Mouse (Mus musculus): Measurements from ENCODE around the gene Slc25a26. TPM values are rescaled to one million over a fixed set of nuclear protein-coding genes. Genes with fewer than 3 reads are reported as not detected.
A peak's percentile ranks its signal among the peaks of the same experiment; 100 is the strongest.

The Slc25a26 gene
- polyA plus RNA-seq, 1 experiment from 2014 or later, result 7.3 TPM

DNA sequence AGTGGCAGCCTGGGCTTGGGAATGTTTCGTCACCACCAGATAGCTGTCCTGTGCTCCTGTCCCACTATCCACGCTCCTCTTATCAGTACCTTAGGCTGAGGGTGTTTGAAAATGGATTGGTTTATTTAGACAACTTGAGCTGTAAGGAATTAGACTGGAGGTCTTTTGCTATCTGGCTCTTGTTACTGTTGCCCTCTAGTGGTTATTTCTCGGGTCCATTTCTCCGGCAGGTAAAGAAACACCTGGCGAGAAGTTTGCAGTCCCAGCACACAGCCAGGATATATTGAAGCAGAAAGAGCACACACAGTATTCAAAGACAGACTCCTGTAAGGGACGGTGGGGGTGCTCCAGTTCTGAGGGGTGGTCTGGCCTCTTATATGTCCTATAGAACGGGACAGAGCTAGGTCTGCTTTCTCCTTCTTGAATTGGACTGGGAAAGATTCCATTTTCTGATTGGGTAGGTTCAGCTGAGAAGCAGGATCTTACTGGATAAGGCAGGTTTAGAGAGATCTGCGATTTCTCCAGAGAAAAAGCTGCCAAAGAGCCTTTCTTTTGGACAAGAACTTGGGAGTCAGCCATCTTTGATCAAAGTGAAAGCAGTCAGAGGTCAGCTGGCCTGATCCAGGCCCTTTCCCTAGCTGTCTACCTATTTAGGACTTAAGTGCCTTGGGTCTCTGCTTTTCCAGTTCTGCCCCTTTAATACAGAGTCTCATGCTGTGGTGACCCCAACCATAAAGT, 63.2 kb downstream of the Slc25a26 start:
- Histone ChIP-seq H3K9me3 (ENCODE audit: control insufficient read depth, low read length) (no peaks in the 10 kb centered on the region), H3K4me3 (ENCODE audit: low read depth, low read length) (no peak overlapping the region), H3K27me3 (replicated peaks; ENCODE audit: control insufficient read depth, insufficient read depth, low read length) (no peaks in the 10 kb centered on the region), H3K4me2 (ENCODE audit: low read length) (no peak overlapping the region), H3K4me1 (replicated peaks; ENCODE audit: control insufficient read depth, insufficient read depth, low read length) (no peaks in the 10 kb centered on the region), H3K27ac (ENCODE audit: low read depth) (no peak overlapping the region), H3K36me3 (ENCODE audit: control insufficient read depth, insufficient read depth, low read length) (no peaks in the 10 kb centered on the region), H3K9ac (ENCODE audit: low read length) (no peak overlapping the region)
- WGBS, result 48% methylated on average over 8 of the region's 8 CpGs
- DNase-seq (ENCODE audit: low spot score) (no peak), ATAC-seq (replicated peaks; ENCODE audit: low FRiP score, low TSS enrichment, low read depth) (no peak)

DNA sequence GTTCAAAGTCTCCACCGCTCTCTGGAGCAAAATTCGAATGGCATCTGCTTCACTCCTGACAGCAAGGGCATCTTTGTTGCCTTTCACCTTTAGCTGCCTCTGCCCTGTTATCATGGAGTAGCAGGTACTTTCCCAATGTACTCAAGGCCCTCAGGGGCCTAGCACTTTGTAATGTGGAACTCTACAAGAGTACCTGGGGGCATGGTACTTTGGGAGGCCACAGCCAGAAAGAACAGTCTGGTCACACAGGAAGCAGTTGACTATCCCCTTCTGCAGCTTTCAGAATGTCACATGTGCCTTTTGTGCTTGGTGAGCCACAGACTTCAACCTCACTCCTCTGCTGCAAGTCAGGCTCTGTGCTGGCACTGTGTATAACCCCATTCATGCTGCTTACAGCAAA, 65.6 kb downstream of the Slc25a26 start:
- Histone ChIP-seq H3K27me3 (replicated peaks; ENCODE audit: control insufficient read depth, insufficient read depth, low read length) (no peaks in the 10 kb centered on the region), H3K9ac (ENCODE audit: low read length) (no peak overlapping the region), H3K36me3 (ENCODE audit: control insufficient read depth, insufficient read depth, low read length) (no peaks in the 10 kb centered on the region), H3K4me3 (ENCODE audit: low read depth, low read length) (no peak overlapping the region), H3K27ac (ENCODE audit: low read depth) (no peak overlapping the region), H3K4me2 (ENCODE audit: low read length) (no peak overlapping the region), H3K4me1 (replicated peaks; ENCODE audit: control insufficient read depth, insufficient read depth, low read length) (no peaks in the 10 kb centered on the region), H3K9me3 (ENCODE audit: control insufficient read depth, low read length) (no peaks in the 10 kb centered on the region)
- ATAC-seq (replicated peaks; ENCODE audit: low FRiP score, low TSS enrichment, low read depth) (no peak), DNase-seq (ENCODE audit: low spot score) (no peak)
- 85% methylated on average over 2 of the region's 2 CpGs for WGBS

- no peaks in the 10 kb centered on the region for H3K9me3 ChIP-seq (ENCODE audit: control insufficient read depth, low read length)
- no peak overlapping the region for H3K27ac ChIP-seq (ENCODE audit: low read depth)
- ATAC-seq (replicated peaks; ENCODE audit: low FRiP score, low TSS enrichment, low read depth) (no peak), DNase-seq (ENCODE audit: low spot score) (no peak)
- no peak overlapping the region for H3K9ac ChIP-seq (ENCODE audit: low read length)
- H3K36me3 ChIP-seq (ENCODE audit: control insufficient read depth, insufficient read depth, low read length), result no peaks in the 10 kb centered on the region
- WGBS, result 93% methylated on average over 2 of the region's 2 CpGs
- no peak overlapping the region for H3K4me2 ChIP-seq (ENCODE audit: low read length)
- no peaks in the 10 kb centered on the region for H3K27me3 ChIP-seq (replicated peaks; ENCODE audit: control insufficient read depth, insufficient read depth, low read length)
- no peaks in the 10 kb centered on the region for H3K4me1 ChIP-seq (replicated peaks; ENCODE audit: control insufficient read depth, insufficient read depth, low read length)
- H3K4me3 ChIP-seq (ENCODE audit: low read depth, low read length), result no peak overlapping the region
Observed at GRCm38 (mm10) chr6:94568040-94568439, 67.9 kb downstream of the Slc25a26 start.

GRCm38 (mm10) chr6:94575526-94576166, 75.5 kb downstream of the Slc25a26 start:
- Histone ChIP-seq H3K4me3 (ENCODE audit: low read depth, low read length) (no peak overlapping the region), H3K9ac (ENCODE audit: low read length) (no peak overlapping the region), H3K27me3 (replicated peaks; ENCODE audit: control insufficient read depth, insufficient read depth, low read length) (no peaks in the 10 kb centered on the region), H3K36me3 (ENCODE audit: control insufficient read depth, insufficient read depth, low read length) (no peaks in the 10 kb centered on the region), H3K9me3 (ENCODE audit: control insufficient read depth, low read length) (no peaks in the 10 kb centered on the region), H3K4me1 (replicated peaks; ENCODE audit: control insufficient read depth, insufficient read depth, low read length) (no peaks in the 10 kb centered on the region), H3K4me2 (ENCODE audit: low read length) (no peak overlapping the region), H3K27ac (ENCODE audit: low read depth) (no peak overlapping the region)
- ATAC-seq (replicated peaks; ENCODE audit: low FRiP score, low TSS enrichment, low read depth) (no peak), DNase-seq (ENCODE audit: low spot score) (no peak)
- 53% methylated on average over 9 of the region's 9 CpGs for WGBS

- ATAC-seq (replicated peaks; ENCODE audit: low FRiP score, low TSS enrichment, low read depth) (no peak), DNase-seq (ENCODE audit: low spot score) (peak; percentile 52)
- Histone ChIP-seq H3K4me3 (ENCODE audit: low read depth, low read length) (no peak overlapping the region), H3K27me3 (replicated peaks; ENCODE audit: control insufficient read depth, insufficient read depth, low read length) (no peaks in the 10 kb centered on the region), H3K9ac (ENCODE audit: low read length) (no peak overlapping the region), H3K4me2 (ENCODE audit: low read length) (no peak overlapping the region), H3K36me3 (ENCODE audit: control insufficient read depth, insufficient read depth, low read length) (no peaks in the 10 kb centered on the region), H3K27ac (ENCODE audit: low read depth) (no peak overlapping the region), H3K9me3 (ENCODE audit: control insufficient read depth, low read length) (no peaks in the 10 kb centered on the region), H3K4me1 (replicated peaks; ENCODE audit: control insufficient read depth, insufficient read depth, low read length) (no peaks in the 10 kb centered on the region)
- WGBS, result 62% methylated on average over 8 of the region's 8 CpGs
Observed at GRCm38 (mm10) chr6:94577991-94578390, 77.9 kb downstream of the Slc25a26 start.

GRCm38 (mm10) chr6:94582055-94582454, 81.9 kb downstream of the Slc25a26 start:
- no peaks in the 10 kb centered on the region for H3K4me1 ChIP-seq (replicated peaks; ENCODE audit: control insufficient read depth, insufficient read depth, low read length)
- no peaks in the 10 kb centered on the region for H3K36me3 ChIP-seq (ENCODE audit: control insufficient read depth, insufficient read depth, low read length)
- no peak overlapping the region for H3K9ac ChIP-seq (ENCODE audit: low read length)
- no peak overlapping the region for H3K4me2 ChIP-seq (ENCODE audit: low read length)
- H3K27ac ChIP-seq (ENCODE audit: low read depth), result no peak overlapping the region
- ATAC-seq (replicated peaks; ENCODE audit: low FRiP score, low TSS enrichment, low read depth) (no peak), DNase-seq (ENCODE audit: low spot score) (peak; percentile 44)
- H3K9me3 ChIP-seq (ENCODE audit: control insufficient read depth, low read length), result no peaks in the 10 kb centered on the region
- WGBS, result 83% methylated on average over 9 of the region's 9 CpGs
- no peaks in the 10 kb centered on the region for H3K27me3 ChIP-seq (replicated peaks; ENCODE audit: control insufficient read depth, insufficient read depth, low read length)
- H3K4me3 ChIP-seq (ENCODE audit: low read depth, low read length), result no peak overlapping the region

DNA sequence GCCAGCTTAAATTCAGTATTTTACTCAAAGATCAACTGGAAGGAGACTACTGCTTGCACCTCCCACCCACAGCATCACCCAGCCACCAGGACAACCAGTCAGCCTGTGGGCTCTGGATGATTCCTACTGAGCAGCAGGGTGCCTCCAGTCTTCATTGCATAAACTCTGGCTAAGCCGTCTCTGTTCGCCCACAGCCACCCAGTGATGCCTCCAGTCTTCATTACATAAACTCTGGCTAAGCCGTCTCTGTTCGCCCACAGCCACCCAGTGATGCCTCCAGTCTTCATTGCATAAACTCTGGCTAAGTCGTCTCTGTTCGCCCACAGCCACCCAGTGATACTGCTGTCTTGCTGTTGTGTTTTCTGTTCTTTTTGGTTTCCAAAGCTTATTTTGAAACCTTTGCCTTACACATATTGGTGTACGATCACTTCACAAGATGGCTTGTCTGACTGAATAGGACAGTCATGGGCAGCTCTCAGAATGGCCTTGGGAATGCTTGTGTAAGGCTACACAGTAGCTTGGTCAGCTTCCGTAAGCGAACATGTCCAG, 84.1 kb downstream of the Slc25a26 start:
- no peaks in the 10 kb centered on the region for H3K27me3 ChIP-seq (replicated peaks; ENCODE audit: control insufficient read depth, insufficient read depth, low read length)
- no peaks in the 10 kb centered on the region for H3K4me1 ChIP-seq (replicated peaks; ENCODE audit: control insufficient read depth, insufficient read depth, low read length)
- 87% methylated on average over 9 of the region's 9 CpGs for WGBS
- H3K4me3 ChIP-seq (ENCODE audit: low read depth, low read length), result no peak overlapping the region
- DNase-seq (ENCODE audit: low spot score) (peak; percentile 16), ATAC-seq (replicated peaks; ENCODE audit: low FRiP score, low TSS enrichment, low read depth) (no peak)
- no peaks in the 10 kb centered on the region for H3K36me3 ChIP-seq (ENCODE audit: control insufficient read depth, insufficient read depth, low read length)
- H3K9me3 ChIP-seq (ENCODE audit: control insufficient read depth, low read length), result no peaks in the 10 kb centered on the region
- no peak overlapping the region for H3K9ac ChIP-seq (ENCODE audit: low read length)
- H3K4me2 ChIP-seq (ENCODE audit: low read length), result no peak overlapping the region
- no peak overlapping the region for H3K27ac ChIP-seq (ENCODE audit: low read depth)

DNA sequence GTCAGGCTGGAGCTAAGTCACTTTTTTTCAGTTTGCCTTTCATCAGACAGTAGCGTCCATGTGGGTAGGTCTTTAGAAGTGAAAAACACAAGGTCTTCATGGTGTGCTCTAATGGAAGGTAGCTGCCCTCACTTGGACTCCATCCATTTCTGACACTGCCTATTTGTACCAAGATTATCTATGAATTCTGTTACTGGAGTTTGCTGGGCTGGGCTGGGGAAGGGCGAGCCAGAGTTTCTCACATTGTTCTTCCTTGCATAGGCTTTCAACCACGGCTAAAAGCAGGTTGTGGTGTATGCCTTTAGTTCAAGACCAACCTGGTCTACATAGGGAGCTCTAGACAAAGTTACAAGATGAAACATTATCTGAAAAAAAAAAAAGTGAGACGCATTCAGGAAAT, 84.8 kb downstream of the Slc25a26 start:
- DNase-seq (ENCODE audit: low spot score), result peak; percentile 32

More for the DNA sequence above, 84.8 kb downstream of the Slc25a26 start:
- 85% methylated on average over 4 of the region's 4 CpGs for WGBS
- Histone ChIP-seq H3K4me1 (replicated peaks; ENCODE audit: control insufficient read depth, insufficient read depth, low read length) (no peaks in the 10 kb centered on the region), H3K4me3 (ENCODE audit: low read depth, low read length) (no peak overlapping the region), H3K4me2 (ENCODE audit: low read length) (no peak overlapping the region), H3K9ac (ENCODE audit: low read length) (no peak overlapping the region), H3K27me3 (replicated peaks; ENCODE audit: control insufficient read depth, insufficient read depth, low read length) (no peaks in the 10 kb centered on the region), H3K9me3 (ENCODE audit: control insufficient read depth, low read length) (no peaks in the 10 kb centered on the region), H3K27ac (ENCODE audit: low read depth) (no peak overlapping the region), H3K36me3 (ENCODE audit: control insufficient read depth, insufficient read depth, low read length) (no peaks in the 10 kb centered on the region)
- ATAC-seq (replicated peaks; ENCODE audit: low FRiP score, low TSS enrichment, low read depth), result no peak

Measured in intestine, embryonic 14.5 days (tissue).